Mouse (Mus musculus): ENCODE results near the gene Diaph2. TPM values are rescaled to one million over a fixed set of nuclear protein-coding genes. Genes with fewer than 3 reads are reported as not detected.
A peak's percentile ranks its signal among the peaks of the same experiment; 100 is the strongest.

Gene Diaph2
- polyA plus RNA-seq, 1 experiment from 2014 or later = 6.7 TPM

- 76% methylated on average over 2 of the region's 2 CpGs for WGBS
- ATAC-seq (ENCODE audit: low FRiP score, low read depth) = no peak
- no peaks in the 10 kb centered on the region for H3K9me3 ChIP-seq
Observed at GRCm38 (mm10) chrX:130205243-130205642, 455.7 kb downstream of the Diaph2 start.

GRCm38 (mm10) chrX:130212227-130212626 lies 462.7 kb downstream of the Diaph2 start:
- Histone ChIP-seq H3K36me3 (no peaks in the 10 kb centered on the region), H3K4me3 (no peak overlapping the region), H3K27ac (replicated peaks) (no peak overlapping the region), H3K9ac (replicated peaks) (no peak overlapping the region), H3K4me1 (no peaks in the 10 kb centered on the region), H3K27me3 (no peaks in the 10 kb centered on the region), H3K9me3 (no peaks in the 10 kb centered on the region), H3K4me2 (replicated peaks) (no peak overlapping the region)
- WGBS = 87% methylated on average over 4 of the region's 4 CpGs
- ATAC-seq (ENCODE audit: low FRiP score, low read depth) = no peak

More at GRCm38 (mm10) chrX:130205243-130205642, 455.7 kb downstream of the Diaph2 start:
- no peak overlapping the region for H3K27ac ChIP-seq (replicated peaks)
- no peak overlapping the region for H3K4me3 ChIP-seq
- no peaks in the 10 kb centered on the region for H3K4me1 ChIP-seq
- no peaks in the 10 kb centered on the region for H3K36me3 ChIP-seq
- no peak overlapping the region for H3K9ac ChIP-seq (replicated peaks)
- no peaks in the 10 kb centered on the region for H3K27me3 ChIP-seq
- no peak overlapping the region for H3K4me2 ChIP-seq (replicated peaks)

GRCm38 (mm10) chrX:130212759-130213158 lies 463.2 kb downstream of the Diaph2 start:
- no peak overlapping the region for H3K4me2 ChIP-seq (replicated peaks)
- no peak overlapping the region for H3K9ac ChIP-seq (replicated peaks)
- no peaks in the 10 kb centered on the region for H3K27me3 ChIP-seq
- no peaks in the 10 kb centered on the region for H3K9me3 ChIP-seq
- ATAC-seq (ENCODE audit: low FRiP score, low read depth) = no peak
- H3K27ac ChIP-seq (replicated peaks) = no peak overlapping the region
- 83% methylated on average over 4 of the region's 4 CpGs for WGBS
- no peaks in the 10 kb centered on the region for H3K36me3 ChIP-seq
- no peak overlapping the region for H3K4me3 ChIP-seq
- no peaks in the 10 kb centered on the region for H3K4me1 ChIP-seq

GRCm38 (mm10) chrX:130230045-130230444 lies 480.5 kb downstream of the Diaph2 start:
- 89% methylated on average over 1 of the region's 1 CpGs for WGBS
- Histone ChIP-seq H3K4me3 (no peak overlapping the region), H3K27ac (replicated peaks) (no peak overlapping the region), H3K4me1 (no peaks in the 10 kb centered on the region), H3K9me3 (no peaks in the 10 kb centered on the region), H3K36me3 (no peaks in the 10 kb centered on the region), H3K4me2 (replicated peaks) (no peak overlapping the region), H3K9ac (replicated peaks) (no peak overlapping the region), H3K27me3 (no peaks in the 10 kb centered on the region)
- ATAC-seq (ENCODE audit: low FRiP score, low read depth) = no peak

- H3K4me1 ChIP-seq = no peaks in the 10 kb centered on the region
- no peak overlapping the region for H3K4me2 ChIP-seq (replicated peaks)
- no peak overlapping the region for H3K9ac ChIP-seq (replicated peaks)
- H3K36me3 ChIP-seq = no peaks in the 10 kb centered on the region
- 68% methylated on average over 1 of the region's 1 CpGs for WGBS
- no peaks in the 10 kb centered on the region for H3K9me3 ChIP-seq
- no peak overlapping the region for H3K4me3 ChIP-seq
- no peak overlapping the region for H3K27ac ChIP-seq (replicated peaks)
- H3K27me3 ChIP-seq = no peaks in the 10 kb centered on the region
- no peak for ATAC-seq (ENCODE audit: low FRiP score, low read depth)
Observed at GRCm38 (mm10) chrX:130235167-130235566, 485.6 kb downstream of the Diaph2 start.

GRCm38 (mm10) chrX:130246652-130247051 lies 497.1 kb downstream of the Diaph2 start:
- H3K27me3 ChIP-seq = no peaks in the 10 kb centered on the region
- no peak for ATAC-seq (ENCODE audit: low FRiP score, low read depth)
- H3K9me3 ChIP-seq = no peaks in the 10 kb centered on the region
- H3K27ac ChIP-seq (replicated peaks) = no peak overlapping the region
- H3K9ac ChIP-seq (replicated peaks) = no peak overlapping the region
- H3K36me3 ChIP-seq = no peaks in the 10 kb centered on the region
- no peaks in the 10 kb centered on the region for H3K4me1 ChIP-seq
- H3K4me3 ChIP-seq = no peak overlapping the region
- 50% methylated on average over 1 of the region's 1 CpGs for WGBS
- H3K4me2 ChIP-seq (replicated peaks) = no peak overlapping the region

GRCm38 (mm10) chrX:130253664-130254063 lies 504.1 kb downstream of the Diaph2 start:
- 87% methylated on average over 4 of the region's 4 CpGs for WGBS
- ATAC-seq (ENCODE audit: low FRiP score, low read depth) = no peak
- H3K27ac ChIP-seq (replicated peaks) = no peak overlapping the region
- no peaks in the 10 kb centered on the region for H3K4me1 ChIP-seq
- H3K4me3 ChIP-seq = no peak overlapping the region
- H3K9me3 ChIP-seq = no peaks in the 10 kb centered on the region
- H3K27me3 ChIP-seq = no peaks in the 10 kb centered on the region
- H3K36me3 ChIP-seq = no peaks in the 10 kb centered on the region
- H3K9ac ChIP-seq (replicated peaks) = no peak overlapping the region
- no peak overlapping the region for H3K4me2 ChIP-seq (replicated peaks)

GRCm38 (mm10) chrX:130265707-130266106 lies 516.2 kb downstream of the Diaph2 start:
- H3K9ac ChIP-seq (replicated peaks) = no peak overlapping the region
- H3K9me3 ChIP-seq = no peaks in the 10 kb centered on the region
- no peaks in the 10 kb centered on the region for H3K4me1 ChIP-seq
- H3K4me3 ChIP-seq = no peak overlapping the region
- no peak overlapping the region for H3K4me2 ChIP-seq (replicated peaks)
- H3K27ac ChIP-seq (replicated peaks) = no peak overlapping the region
- no peak for ATAC-seq (ENCODE audit: low FRiP score, low read depth)
- H3K36me3 ChIP-seq = no peaks in the 10 kb centered on the region
- no peaks in the 10 kb centered on the region for H3K27me3 ChIP-seq

GRCm38 (mm10) chrX:130279144-130279543 lies 529.6 kb downstream of the Diaph2 start:
- no peak for ATAC-seq (ENCODE audit: low FRiP score, low read depth)
- WGBS = 87% methylated on average over 4 of the region's 4 CpGs
- Histone ChIP-seq H3K4me2 (replicated peaks) (no peak overlapping the region), H3K4me3 (no peak overlapping the region), H3K9ac (replicated peaks) (no peak overlapping the region), H3K4me1 (no peaks in the 10 kb centered on the region), H3K27me3 (no peaks in the 10 kb centered on the region), H3K36me3 (no peaks in the 10 kb centered on the region), H3K9me3 (no peaks in the 10 kb centered on the region), H3K27ac (replicated peaks) (no peak overlapping the region)

GRCm38 (mm10) chrX:130281484-130281883 lies 531.9 kb downstream of the Diaph2 start:
- H3K4me3 ChIP-seq = no peak overlapping the region
- H3K27ac ChIP-seq (replicated peaks) = no peak overlapping the region
- WGBS = 85% methylated on average over 2 of the region's 2 CpGs

GRCm38 (mm10) chrX:130287032-130287431 lies 537.5 kb downstream of the Diaph2 start:
- no peak for ATAC-seq (ENCODE audit: low FRiP score, low read depth)
- 85% methylated on average over 9 of the region's 9 CpGs for WGBS
- H3K4me2 ChIP-seq (replicated peaks) = no peak overlapping the region
- no peaks in the 10 kb centered on the region for H3K9me3 ChIP-seq
- H3K27ac ChIP-seq (replicated peaks) = no peak overlapping the region
- H3K9ac ChIP-seq (replicated peaks) = no peak overlapping the region
- no peaks in the 10 kb centered on the region for H3K4me1 ChIP-seq
- H3K27me3 ChIP-seq = no peaks in the 10 kb centered on the region
- no peak overlapping the region for H3K4me3 ChIP-seq
- no peaks in the 10 kb centered on the region for H3K36me3 ChIP-seq

More at GRCm38 (mm10) chrX:130281484-130281883, 531.9 kb downstream of the Diaph2 start:
- no peak overlapping the region for H3K9ac ChIP-seq (replicated peaks)
- no peak for ATAC-seq (ENCODE audit: low FRiP score, low read depth)
- H3K9me3 ChIP-seq = no peaks in the 10 kb centered on the region
- no peaks in the 10 kb centered on the region for H3K4me1 ChIP-seq
- H3K27me3 ChIP-seq = no peaks in the 10 kb centered on the region
- no peaks in the 10 kb centered on the region for H3K36me3 ChIP-seq
- no peak overlapping the region for H3K4me2 ChIP-seq (replicated peaks)

- no peaks in the 10 kb centered on the region for H3K36me3 ChIP-seq
- H3K9ac ChIP-seq (replicated peaks) = no peak overlapping the region
- H3K4me1 ChIP-seq = no peaks in the 10 kb centered on the region
- H3K4me2 ChIP-seq (replicated peaks) = no peak overlapping the region
- no peaks in the 10 kb centered on the region for H3K9me3 ChIP-seq
- ATAC-seq (ENCODE audit: low FRiP score, low read depth) = no peak
- H3K4me3 ChIP-seq = no peak overlapping the region
- H3K27ac ChIP-seq (replicated peaks) = no peak overlapping the region
- 76% methylated on average over 5 of the region's 5 CpGs for WGBS
- no peaks in the 10 kb centered on the region for H3K27me3 ChIP-seq
Observed at GRCm38 (mm10) chrX:130289775-130290174, 540.2 kb downstream of the Diaph2 start.

- Histone ChIP-seq H3K27ac (replicated peaks) (no peak overlapping the region), H3K9me3 (no peaks in the 10 kb centered on the region), H3K36me3 (no peaks in the 10 kb centered on the region), H3K4me1 (no peaks in the 10 kb centered on the region), H3K4me3 (no peak overlapping the region), H3K9ac (replicated peaks) (no peak overlapping the region), H3K4me2 (replicated peaks) (no peak overlapping the region), H3K27me3 (no peaks in the 10 kb centered on the region)
- ATAC-seq (ENCODE audit: low FRiP score, low read depth) = peak; percentile 69
Observed at GRCm38 (mm10) chrX:130350808-130351435, 601.4 kb downstream of the Diaph2 start.

Data from midbrain, embryonic 12.5 days (tissue).